Mouse (Mus musculus): Measurements from ENCODE around the gene Mical1. TPM values are rescaled to one million over a fixed set of nuclear protein-coding genes. Genes with fewer than 3 reads are reported as not detected.
"Not testable (repeated sequence)": the region's sequence is repeated elsewhere in the genome, so short reads cannot be mapped to it uniquely, and the experiment has no call there.

Mical1 gene
- polyA plus RNA-seq, 1 experiment = 11.7 TPM

DNA sequence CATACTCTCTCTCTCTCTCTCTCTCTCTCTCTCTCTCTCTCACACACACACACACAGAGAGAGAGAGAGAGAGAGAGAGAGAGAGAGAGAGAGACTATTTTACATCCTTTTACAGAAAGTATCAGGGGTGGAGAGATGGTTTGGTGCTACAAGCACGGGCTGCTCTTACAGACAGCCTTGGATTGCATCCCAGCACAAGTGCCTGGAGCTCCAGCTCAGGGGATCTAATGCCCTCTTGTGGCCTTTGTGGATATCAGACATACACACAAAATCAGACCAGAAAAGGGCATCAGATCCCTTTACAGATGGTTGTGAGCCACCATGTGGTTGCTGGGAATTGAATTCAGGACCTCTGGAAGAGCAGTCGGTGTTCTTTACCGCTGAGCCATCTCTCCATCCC lies 29.3 kb downstream of the Mical1 start:
- H3K4me3 ChIP-seq (ENCODE audit: low read depth, low read length); H3K4me1 ChIP-seq (ENCODE audit: control insufficient read depth, insufficient read depth, low read length); H3K27ac ChIP-seq (ENCODE audit: insufficient read depth, low read length); H3K36me3 ChIP-seq (ENCODE audit: control insufficient read depth, insufficient read depth, low read length, poor library complexity, severe bottlenecking); H3K9ac ChIP-seq (ENCODE audit: low read depth, poor library complexity, severe bottlenecking); H3K27me3 ChIP-seq (ENCODE audit: control insufficient read depth, insufficient read depth, low read length, poor library complexity, severe bottlenecking); H3K9me3 ChIP-seq (replicated peaks; ENCODE audit: control insufficient read depth, insufficient read depth, low read length, poor library complexity, severe bottlenecking): not testable (repeated sequence)
- TF ChIP-seq CTCF (IDR thresholded peaks at IDR 0.05; ENCODE audit: low read depth, low read length) = peak; percentile 80

DNA sequence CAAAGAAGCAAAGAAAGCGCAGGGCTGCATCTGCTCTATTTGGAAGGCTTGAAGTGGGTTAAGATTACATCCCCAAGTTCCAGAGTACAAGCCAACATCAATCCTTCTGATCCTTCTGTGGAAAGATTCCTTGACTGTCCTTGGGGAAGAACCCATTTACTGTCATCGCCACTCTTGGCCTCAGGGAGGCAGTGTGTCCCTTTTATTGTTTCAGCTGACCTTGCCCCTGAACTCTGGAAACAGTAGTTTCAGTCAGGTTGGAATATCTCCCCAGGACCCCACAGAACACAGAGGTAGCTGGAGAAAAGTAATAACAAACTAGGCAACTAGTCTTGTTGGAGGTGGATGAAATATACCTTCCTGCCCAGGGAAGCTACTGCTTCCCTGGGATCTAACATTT lies 33.0 kb downstream of the Mical1 start:
- no peaks in the 10 kb centered on the region for H3K9me3 ChIP-seq (replicated peaks; ENCODE audit: control insufficient read depth, insufficient read depth, low read length, poor library complexity, severe bottlenecking)
- no peaks in the 10 kb centered on the region for H3K27me3 ChIP-seq (ENCODE audit: control insufficient read depth, insufficient read depth, low read length, poor library complexity, severe bottlenecking)
- no peak for TF ChIP-seq POLR2A (IDR thresholded peaks at IDR 0.05; ENCODE audit: insufficient read depth, low read length)
- TF ChIP-seq EP300 (IDR thresholded peaks at IDR 0.05; ENCODE audit: insufficient read depth, low read depth, low read length) = no peak
- TF ChIP-seq CTCF (IDR thresholded peaks at IDR 0.05; ENCODE audit: low read depth, low read length) = peak; percentile 32

DNA sequence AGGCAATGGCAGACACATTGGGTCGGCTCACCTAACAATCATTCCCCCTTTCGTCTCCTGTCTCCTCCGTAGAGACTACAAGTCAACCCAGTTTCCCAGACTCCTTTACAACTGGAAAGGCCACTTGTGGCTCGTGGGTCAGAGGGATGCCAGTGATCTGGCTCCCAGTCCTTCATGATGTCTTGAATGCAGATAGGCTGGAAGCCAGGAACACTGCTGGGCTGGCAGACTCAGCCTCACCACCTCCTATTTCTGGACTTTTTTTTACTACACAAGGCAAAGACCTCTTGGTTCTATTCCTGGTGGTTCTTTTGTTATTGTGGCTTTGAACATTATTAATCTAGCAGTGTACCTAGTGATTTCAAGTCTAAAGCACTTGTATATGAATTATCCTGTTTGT lies 38.2 kb downstream of the Mical1 start:
- Histone ChIP-seq H3K4me3 (ENCODE audit: low read depth, low read length) (no peak overlapping the region), H3K27me3 (ENCODE audit: control insufficient read depth, insufficient read depth, low read length, poor library complexity, severe bottlenecking) (no peaks in the 10 kb centered on the region), H3K9me3 (replicated peaks; ENCODE audit: control insufficient read depth, insufficient read depth, low read length, poor library complexity, severe bottlenecking) (no peaks in the 10 kb centered on the region), H3K36me3 (ENCODE audit: control insufficient read depth, insufficient read depth, low read length, poor library complexity, severe bottlenecking) (no peaks in the 10 kb centered on the region), H3K9ac (ENCODE audit: low read depth, poor library complexity, severe bottlenecking) (no peak overlapping the region), H3K4me1 (ENCODE audit: control insufficient read depth, insufficient read depth, low read length) (no peaks in the 10 kb centered on the region), H3K27ac (ENCODE audit: insufficient read depth, low read length) (no peak overlapping the region)
- TF ChIP-seq CTCF (IDR thresholded peaks at IDR 0.05; ENCODE audit: low read depth, low read length) = no peak
- TF ChIP-seq POLR2A (IDR thresholded peaks at IDR 0.05; ENCODE audit: insufficient read depth, low read length) = no peak
- TF ChIP-seq EP300 (IDR thresholded peaks at IDR 0.05; ENCODE audit: insufficient read depth, low read depth, low read length) = no peak

More for the DNA sequence above, 33.0 kb downstream of the Mical1 start:
- Histone ChIP-seq H3K36me3 (ENCODE audit: control insufficient read depth, insufficient read depth, low read length, poor library complexity, severe bottlenecking) (no peaks in the 10 kb centered on the region), H3K27ac (ENCODE audit: insufficient read depth, low read length) (no peak overlapping the region), H3K4me1 (ENCODE audit: control insufficient read depth, insufficient read depth, low read length) (no peaks in the 10 kb centered on the region), H3K4me3 (ENCODE audit: low read depth, low read length) (no peak overlapping the region), H3K9ac (ENCODE audit: low read depth, poor library complexity, severe bottlenecking) (no peak overlapping the region; the same call in 1 of the 2 replicates)

DNA sequence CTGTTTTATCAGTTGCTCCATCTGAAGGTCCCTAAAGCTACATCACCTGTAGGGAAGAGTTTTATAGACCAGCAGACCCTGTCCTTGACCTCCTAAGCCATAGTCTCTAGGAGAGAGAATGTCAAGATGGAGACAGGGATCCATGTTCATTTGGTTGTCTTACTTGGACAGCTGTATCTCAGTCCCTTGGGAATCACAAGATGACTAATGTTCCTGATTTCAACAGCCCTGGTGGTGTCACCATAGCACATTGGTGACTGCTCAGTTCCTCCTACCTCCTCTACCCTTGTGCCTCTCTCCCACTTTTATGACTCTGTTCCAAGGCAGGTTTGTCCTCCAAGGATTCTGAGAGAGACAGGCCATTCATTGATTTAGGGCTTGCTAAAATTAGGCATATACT lies 38.8 kb downstream of the Mical1 start:
- H3K9ac ChIP-seq (ENCODE audit: low read depth, poor library complexity, severe bottlenecking) = no peak overlapping the region
- no peaks in the 10 kb centered on the region for H3K9me3 ChIP-seq (replicated peaks; ENCODE audit: control insufficient read depth, insufficient read depth, low read length, poor library complexity, severe bottlenecking)
- H3K27ac ChIP-seq (ENCODE audit: insufficient read depth, low read length) = no peak overlapping the region
- H3K36me3 ChIP-seq (ENCODE audit: control insufficient read depth, insufficient read depth, low read length, poor library complexity, severe bottlenecking) = no peaks in the 10 kb centered on the region
- TF ChIP-seq EP300 (IDR thresholded peaks at IDR 0.05; ENCODE audit: insufficient read depth, low read depth, low read length) = no peak
- no peak for TF ChIP-seq POLR2A (IDR thresholded peaks at IDR 0.05; ENCODE audit: insufficient read depth, low read length)
- no peak for TF ChIP-seq CTCF (IDR thresholded peaks at IDR 0.05; ENCODE audit: low read depth, low read length)
- no peak overlapping the region for H3K4me3 ChIP-seq (ENCODE audit: low read depth, low read length)
- no peaks in the 10 kb centered on the region for H3K4me1 ChIP-seq (ENCODE audit: control insufficient read depth, insufficient read depth, low read length)
- no peaks in the 10 kb centered on the region for H3K27me3 ChIP-seq (ENCODE audit: control insufficient read depth, insufficient read depth, low read length, poor library complexity, severe bottlenecking)

DNA sequence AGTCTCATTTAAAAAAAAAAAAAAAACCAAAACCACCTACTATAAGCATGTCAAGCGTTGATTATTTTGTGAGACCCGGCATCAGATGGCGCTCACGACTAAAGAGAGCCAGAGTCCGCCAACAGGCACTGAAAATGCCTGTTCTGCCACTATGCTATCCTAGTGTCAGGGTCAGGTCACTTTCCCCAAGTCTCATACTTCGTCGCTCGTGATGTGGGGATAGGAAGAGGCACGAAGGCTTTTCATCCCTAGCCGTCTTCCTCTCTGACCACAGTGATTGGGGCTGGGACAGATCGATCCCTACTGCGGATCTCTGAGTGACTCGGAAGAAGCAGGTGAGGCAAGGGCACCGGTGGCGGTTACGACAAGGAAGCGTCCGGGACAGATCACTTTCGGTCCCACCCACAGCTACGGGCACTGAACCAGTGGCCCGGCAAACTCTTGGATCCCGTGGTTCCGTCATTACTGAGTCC lies 42.4 kb downstream of the Mical1 start:
- Histone ChIP-seq H3K4me3 (ENCODE audit: low read depth, low read length) (peak overlapping the region; percentile 95), H3K9me3 (replicated peaks; ENCODE audit: control insufficient read depth, insufficient read depth, low read length, poor library complexity, severe bottlenecking) (no peaks in the 10 kb centered on the region), H3K27ac (ENCODE audit: insufficient read depth, low read length) (peak overlapping the region; percentile 72), H3K27me3 (ENCODE audit: control insufficient read depth, insufficient read depth, low read length, poor library complexity, severe bottlenecking) (no peaks in the 10 kb centered on the region), H3K4me1 (ENCODE audit: control insufficient read depth, insufficient read depth, low read length) (no peaks in the 10 kb centered on the region), H3K36me3 (ENCODE audit: control insufficient read depth, insufficient read depth, low read length, poor library complexity, severe bottlenecking) (peaks cover 17% of the 10 kb centered on the region), H3K9ac (ENCODE audit: low read depth, poor library complexity, severe bottlenecking) (peak overlapping the region; percentile 89)
- no peak for TF ChIP-seq EP300 (IDR thresholded peaks at IDR 0.05; ENCODE audit: insufficient read depth, low read depth, low read length)
- peak; percentile 4 for TF ChIP-seq POLR2A (IDR thresholded peaks at IDR 0.05; ENCODE audit: insufficient read depth, low read length)
- TF ChIP-seq CTCF (IDR thresholded peaks at IDR 0.05; ENCODE audit: low read depth, low read length) = peak; percentile 65

DNA sequence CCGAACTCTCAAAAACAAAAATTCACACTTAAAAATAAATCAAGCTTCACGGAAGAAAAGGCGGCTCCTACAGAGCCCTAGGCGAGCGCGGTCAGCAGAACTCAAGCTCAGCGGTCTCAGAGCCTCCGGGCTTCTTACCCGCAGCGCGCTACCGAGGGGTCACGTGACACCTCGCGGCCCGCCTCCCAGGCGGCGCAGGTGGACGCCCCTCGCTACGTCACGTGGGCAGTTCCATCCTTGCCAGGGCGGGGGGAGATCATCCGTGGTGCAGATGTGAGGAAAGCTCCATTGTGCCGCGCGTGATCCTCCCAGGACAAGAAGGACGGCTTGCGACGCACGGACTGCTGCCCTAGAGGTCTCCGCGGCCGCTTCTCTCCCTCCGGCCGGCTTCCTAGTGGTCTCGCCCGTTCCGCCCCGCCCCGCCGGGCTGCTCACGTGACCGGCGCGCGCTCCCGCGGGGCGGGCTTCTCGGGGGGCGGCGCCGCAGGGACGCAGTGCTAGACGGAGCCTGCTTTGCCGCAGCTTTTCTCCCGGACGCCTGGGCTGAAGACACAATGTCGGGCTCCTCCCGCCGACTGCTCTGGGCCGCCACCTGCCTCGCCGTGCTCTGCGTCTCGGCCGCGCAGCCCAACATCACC lies 43.0 kb downstream of the Mical1 start, which contains the start of gene Cd164:
Gene Cd164, plus strand, starts transcription at position 434 of the 638 bp plus-strand sequence.
- Histone ChIP-seq H3K4me1 (ENCODE audit: control insufficient read depth, insufficient read depth, low read length) (no peaks in the 10 kb centered on the region), H3K27ac (ENCODE audit: insufficient read depth, low read length) (peak within 1 kb of the TSS; percentile 72)
- no peak for TF ChIP-seq CTCF (IDR thresholded peaks at IDR 0.05; ENCODE audit: low read depth, low read length)
- TF ChIP-seq POLR2A (IDR thresholded peaks at IDR 0.05; ENCODE audit: insufficient read depth, low read length) = peak; percentile 65
- TF ChIP-seq EP300 (IDR thresholded peaks at IDR 0.05; ENCODE audit: insufficient read depth, low read depth, low read length) = 0 out of 2 replicates have a peak, but pooled peaks have one; percentile 4

More for the DNA sequence above, 43.0 kb downstream of the Mical1 start, which contains the start of gene Cd164:
- peak within 1 kb of the TSS; percentile 95 for H3K4me3 ChIP-seq (ENCODE audit: low read depth, low read length)
- H3K36me3 ChIP-seq (ENCODE audit: control insufficient read depth, insufficient read depth, low read length, poor library complexity, severe bottlenecking) = peaks cover 21% of the 10 kb centered on the region
- H3K9me3 ChIP-seq (replicated peaks; ENCODE audit: control insufficient read depth, insufficient read depth, low read length, poor library complexity, severe bottlenecking) = no peaks in the 10 kb centered on the region
- H3K9ac ChIP-seq (ENCODE audit: low read depth, poor library complexity, severe bottlenecking) = peak within 1 kb of the TSS; percentile 89
- no peaks in the 10 kb centered on the region for H3K27me3 ChIP-seq (ENCODE audit: control insufficient read depth, insufficient read depth, low read length, poor library complexity, severe bottlenecking)
